Mouse (Mus musculus): Measurements from ENCODE around the gene Fbxl15.

Fbxl15 gene

DNA sequence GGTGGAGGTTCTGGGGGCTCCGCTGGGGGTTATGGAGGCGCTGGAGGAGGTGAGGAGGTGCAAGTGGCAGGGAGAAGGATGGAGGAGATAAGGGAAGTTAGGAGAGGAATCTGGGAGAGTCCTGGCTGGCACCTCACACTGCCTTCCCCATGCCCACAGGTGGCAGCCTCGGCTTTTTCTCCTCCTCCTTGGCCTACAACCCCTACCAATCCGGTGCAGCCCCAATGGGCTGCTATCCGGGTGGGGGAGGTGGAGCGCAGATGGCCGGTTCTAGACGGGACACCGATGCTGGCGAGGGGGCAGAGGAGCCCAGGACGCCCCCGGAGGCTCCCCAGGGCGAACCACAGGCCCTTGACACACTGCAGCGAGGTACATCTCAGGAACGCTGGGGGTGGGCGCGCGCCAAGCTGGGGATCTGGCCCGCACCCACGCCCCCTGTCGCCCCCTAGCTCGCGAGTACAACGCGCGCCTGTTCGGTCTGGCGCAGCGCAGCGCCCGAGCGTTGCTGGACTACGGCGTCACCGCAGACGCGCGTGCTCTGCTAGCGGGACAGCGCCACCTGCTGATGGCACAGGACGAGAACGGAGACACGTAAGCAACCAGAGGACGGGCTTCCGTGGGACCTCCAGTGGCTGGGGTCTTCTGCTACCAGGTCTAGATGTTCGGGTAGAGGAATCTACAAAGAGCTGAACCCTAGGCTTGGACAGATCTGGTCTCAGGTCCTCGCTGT, 19.1 kb upstream of the Fbxl15 start:
- DNase-seq (ENCODE audit: low spot score) = peak; percentile 84

GRCm38 (mm10) chr19:46309651-46310305, 18.2 kb upstream of the Fbxl15 start:
- DNase-seq (ENCODE audit: low spot score) = no peak

- no peak for DNase-seq (ENCODE audit: low spot score)
Observed at GRCm38 (mm10) chr19:46310312-46310865, 17.6 kb upstream of the Fbxl15 start.

DNA sequence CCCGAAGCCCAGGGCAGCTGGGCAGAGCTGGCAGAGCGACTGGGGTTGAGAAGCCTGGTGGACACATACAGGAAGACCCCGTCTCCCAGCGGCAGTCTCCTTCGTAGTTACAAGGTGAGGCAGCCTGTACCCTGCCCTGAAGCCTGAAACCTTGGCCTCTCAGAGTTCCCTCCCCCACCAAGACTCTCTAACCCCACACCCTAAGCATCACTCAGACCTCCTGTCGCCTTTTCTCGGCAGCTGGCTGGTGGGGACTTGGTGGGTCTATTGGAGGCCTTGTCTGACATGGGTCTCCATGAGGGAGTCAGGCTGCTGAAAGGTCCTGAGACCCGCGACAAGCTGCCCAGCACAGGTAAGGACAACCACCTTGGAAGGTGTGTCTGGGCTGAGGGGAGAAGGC, 16.6 kb upstream of the Fbxl15 start:
- no peak for DNase-seq (ENCODE audit: low spot score)

- DNase-seq (ENCODE audit: low spot score) = no peak
Observed at GRCm38 (mm10) chr19:46312566-46312965, 15.4 kb upstream of the Fbxl15 start.

DNA sequence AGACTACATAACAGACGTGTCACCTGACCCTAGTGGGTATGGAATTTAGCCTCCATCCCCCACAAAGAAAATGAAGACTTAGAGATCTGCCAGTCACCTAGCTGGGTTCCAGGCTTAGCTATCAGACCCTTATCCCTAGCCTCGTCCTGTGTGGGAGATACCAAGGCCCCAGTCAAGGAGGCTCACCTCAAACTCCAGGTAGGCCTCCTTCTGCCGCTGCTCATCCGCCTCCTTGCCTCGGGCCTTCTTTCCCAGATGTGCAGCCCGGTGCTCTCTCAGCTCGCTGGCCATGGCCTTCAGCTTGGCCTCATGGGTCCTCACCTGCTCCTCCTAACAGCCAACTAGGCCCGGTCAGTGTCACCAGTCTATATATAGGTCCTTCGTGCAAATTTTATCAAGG, 14.9 kb upstream of the Fbxl15 start:
- no peak for DNase-seq (ENCODE audit: low spot score)

DNA sequence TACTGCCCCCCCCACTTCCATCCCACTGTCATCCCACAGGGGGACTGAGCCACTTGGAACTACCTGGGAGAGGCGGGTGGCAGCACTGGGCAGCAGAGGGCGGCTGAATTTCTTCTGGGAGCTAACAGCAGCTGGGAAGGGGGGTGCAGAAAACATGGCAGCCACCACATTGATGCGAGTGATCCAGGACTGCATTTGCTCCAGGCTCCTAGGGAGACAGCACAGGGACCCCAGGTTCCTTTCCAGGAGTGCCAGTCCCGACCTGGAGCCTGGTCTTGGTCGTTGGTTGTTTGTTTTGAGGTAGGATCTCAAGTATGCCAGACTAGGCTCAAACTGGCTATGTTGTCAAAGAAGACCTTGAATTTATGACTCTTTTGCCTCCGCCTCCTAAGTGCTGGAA, 14.4 kb upstream of the Fbxl15 start:
- no peak for DNase-seq (ENCODE audit: low spot score)

GRCm38 (mm10) chr19:46314151-46314601, 13.8 kb upstream of the Fbxl15 start:
- peak; percentile 21 for DNase-seq (ENCODE audit: low spot score)

DNA sequence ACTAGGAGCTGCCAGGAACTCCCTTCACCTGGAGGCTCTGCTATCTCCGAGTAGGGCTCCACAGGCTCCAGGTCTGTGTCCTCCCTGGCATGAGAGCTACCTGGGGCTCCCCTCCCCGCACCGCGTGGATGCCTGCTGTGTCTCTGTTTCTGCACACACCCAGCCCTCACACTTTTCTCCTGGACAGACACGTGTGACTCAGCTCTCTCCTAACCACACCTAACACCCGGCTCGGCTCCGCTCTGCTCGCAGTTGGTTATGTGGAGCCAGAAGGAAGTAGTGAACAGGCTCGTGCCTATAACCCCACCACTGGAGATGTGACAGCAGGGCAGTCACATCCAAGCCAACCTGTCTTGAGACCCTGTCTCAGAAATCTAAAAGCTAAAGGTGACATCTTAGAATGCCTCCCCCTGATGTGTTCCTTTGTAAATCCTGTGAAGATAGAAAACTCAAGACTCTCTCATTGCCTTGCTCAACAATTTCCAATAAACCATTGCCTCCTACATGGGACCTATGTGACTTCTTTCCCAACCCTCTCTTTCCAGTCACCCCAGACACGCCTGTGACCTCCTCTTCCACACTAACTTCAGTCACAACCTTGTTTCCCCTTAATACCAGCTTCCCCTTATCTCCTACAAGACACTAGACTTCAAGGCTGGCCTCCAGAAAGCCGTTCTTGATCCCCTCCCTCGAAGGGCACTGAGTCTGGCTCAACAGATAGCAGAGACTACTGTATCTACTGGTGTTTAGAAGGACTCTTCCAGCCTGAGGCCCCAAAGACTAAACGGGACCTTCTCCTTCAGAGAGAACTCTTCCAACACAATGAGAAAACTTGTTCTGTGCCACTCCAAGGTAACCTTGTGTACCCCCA, 12.9 kb upstream of the Fbxl15 start:
- peak; percentile 34 for DNase-seq (ENCODE audit: low spot score)

- peak; percentile 8 for DNase-seq (ENCODE audit: low spot score)
Observed at GRCm38 (mm10) chr19:46315752-46316610, 12.0 kb upstream of the Fbxl15 start.

- DNase-seq (ENCODE audit: low spot score) = peak; percentile 9
Observed at GRCm38 (mm10) chr19:46316846-46317545, 11.0 kb upstream of the Fbxl15 start.

DNA sequence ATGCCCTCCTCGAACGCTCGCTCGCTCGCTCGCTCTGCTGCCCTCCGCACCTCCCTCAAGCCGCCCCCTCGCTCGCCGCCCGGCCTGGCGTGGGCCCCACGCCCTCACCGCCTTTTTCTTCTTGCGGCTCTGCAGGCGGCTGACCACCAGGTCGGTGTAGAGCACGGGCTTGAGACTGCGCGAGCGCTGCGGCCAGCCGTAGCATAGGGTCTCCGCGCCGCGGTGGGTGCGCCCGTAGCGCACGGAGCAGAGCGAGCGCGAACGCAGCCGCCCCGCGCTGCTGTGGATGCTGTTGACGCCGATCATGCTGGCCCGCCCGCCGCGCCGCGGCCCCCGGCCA, 10.5 kb upstream of the Fbxl15 start:
- DNase-seq (ENCODE audit: low spot score) = no peak

- peak; percentile 66 for DNase-seq (ENCODE audit: low spot score)
Observed at GRCm38 (mm10) chr19:46318031-46318471, 9.9 kb upstream of the Fbxl15 start.

DNA sequence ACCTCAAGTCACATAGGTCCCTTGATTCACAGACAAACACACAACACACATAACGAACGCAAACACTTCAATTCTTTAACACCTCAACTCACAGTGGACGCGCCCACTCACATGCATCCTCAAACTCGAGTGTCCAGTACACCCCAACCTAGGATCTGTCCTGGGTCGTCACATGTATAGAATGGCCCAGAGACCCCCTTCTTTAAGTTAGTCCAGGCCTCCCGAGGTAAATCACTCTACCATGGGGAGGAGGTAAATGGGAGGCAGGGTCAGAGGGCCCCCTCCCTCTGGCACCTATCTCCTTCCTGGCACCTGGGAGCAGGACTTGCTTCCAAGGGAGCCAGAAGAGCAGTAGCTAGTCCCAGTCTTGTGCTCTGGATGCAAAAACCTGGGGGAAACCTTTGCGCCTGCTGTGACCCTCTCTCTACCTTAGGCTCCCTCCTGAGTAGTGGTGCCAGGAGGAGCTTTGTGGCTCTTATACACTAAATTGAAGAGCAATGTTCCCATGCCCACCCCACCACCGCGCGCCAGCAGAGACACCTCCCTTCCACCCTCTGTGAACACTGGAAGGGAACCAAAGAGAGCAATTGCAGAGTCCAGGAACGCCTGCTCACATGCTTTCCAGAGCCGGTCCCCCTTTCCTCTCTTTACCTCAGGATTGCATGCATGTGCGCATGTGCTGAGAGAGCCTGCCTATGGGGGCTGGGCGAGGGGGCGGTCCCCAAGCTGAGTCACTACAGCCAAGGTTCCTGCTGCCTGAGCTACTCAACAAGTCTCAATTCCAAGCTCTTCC, 9.2 kb upstream of the Fbxl15 start:
- peak; percentile 80 for DNase-seq (ENCODE audit: low spot score)

- no peak for DNase-seq (ENCODE audit: low spot score)
Observed at GRCm38 (mm10) chr19:46320076-46320785, 7.8 kb upstream of the Fbxl15 start.

- DNase-seq (ENCODE audit: low spot score) = no peak
Observed at GRCm38 (mm10) chr19:46321101-46321943, 6.7 kb upstream of the Fbxl15 start.

- no peak for DNase-seq (ENCODE audit: low spot score)
Observed at GRCm38 (mm10) chr19:46322144-46322995, 5.6 kb upstream of the Fbxl15 start.

Data from ovary, postnatal 36 days (tissue).